Mouse (Mus musculus) heart, embryonic 14.5 days (tissue): ENCODE data around the gene Zfp524. TPM values are rescaled to one million over a fixed set of nuclear protein-coding genes. Genes with fewer than 3 reads are reported as not detected.

Experiments used
- ATAC-seq: fragments of 200-750 bp; cut with Nextera tagmentation; 2 replicates; pipeline ENCODE4 v1.8.0; 2017; ENCODE audit warnings: low read depth, moderate TSS enrichment; ENCODE audit not compliant: insufficient number of reproducible peaks, insufficient read depth, low FRiP score
- H3K27ac ChIP-seq, 2 experiments: fragments of 200-500 bp in 1 of 2; fragments of 300-500 bp in 1 of 2; sonication (generic) in 1 of 2; replicated peaks in 1 of 2; 2 replicates each; pipeline ENCODE4 v1.5.1; 2012 to 2014; ENCODE audit warnings: low read depth in 2 of 2, low read length in 2 of 2, control low read depth in 1 of 2, mild to moderate bottlenecking in 1 of 2, mixed read lengths in 1 of 2; ENCODE audit not compliant: control insufficient read depth in 1 of 2, insufficient read depth in 1 of 2
- H3K27me3 ChIP-seq: fragments of 300-500 bp; sonication (generic); 2 replicates; pipeline ENCODE4 v1.6.1; 2014; ENCODE audit warnings: mild to moderate bottlenecking, low read length, control low read depth; ENCODE audit not compliant: control insufficient read depth, insufficient read depth
- H3K36me3 ChIP-seq: fragments of 300-500 bp; sonication (generic); 2 replicates; pipeline ENCODE4 v1.6.1; 2014; ENCODE audit warnings: mild to moderate bottlenecking, control low read depth, low read length, mixed read lengths; ENCODE audit not compliant: control insufficient read depth, insufficient read depth
- H3K4me1 ChIP-seq, 2 experiments: fragments of 200-500 bp in 1 of 2; fragments of 300-500 bp in 1 of 2; sonication (generic) in 1 of 2; 2 replicates each; pipeline ENCODE4 v1.6.1; 2012 to 2014; ENCODE audit warnings: low read length in 2 of 2, control low read depth in 1 of 2, mixed read lengths in 1 of 2; ENCODE audit not compliant: control insufficient read depth in 2 of 2, insufficient read depth in 2 of 2
- H3K4me2 ChIP-seq: fragments of 300-500 bp; sonication (generic); 2 replicates; pipeline ENCODE4 v1.6.1; 2014; ENCODE audit warnings: mild to moderate bottlenecking, low read length
- H3K4me3 ChIP-seq, 2 experiments: fragments of 200-500 bp in 1 of 2; fragments of 300-500 bp in 1 of 2; sonication (generic) in 1 of 2; 2 replicates each; pipeline ENCODE4 v1.5.1; 2012 to 2014; ENCODE audit warnings: low read length in 2 of 2, mild to moderate bottlenecking in 2 of 2, control low read depth in 1 of 2, low read depth in 1 of 2, moderate library complexity in 1 of 2; ENCODE audit not compliant: control insufficient read depth in 1 of 2, insufficient read depth in 1 of 2
- H3K9ac ChIP-seq: fragments of 300-500 bp; sonication (generic); 2 replicates; pipeline ENCODE4 v1.6.1; 2014; ENCODE audit warnings: mild to moderate bottlenecking, low read length
- H3K9me3 ChIP-seq: fragments of 300-500 bp; sonication (generic); 2 replicates; pipeline ENCODE4 v1.6.1; 2016; ENCODE audit warnings: low read length, control low read depth; ENCODE audit not compliant: control insufficient read depth
- WGBS: fragments of 180-500 bp; shearing (Covaris S2); extraction: QIAGEN DNeasy Blood & Tissue Kit; methylation state at CpG from one replicate; pipeline ENCODE4 v1.1.7; 2014; 5-methylcytosine and 5-hydroxymethylcytosine counted together
- polyA plus RNA-seq: library from polyadenylated mRNA; unstranded; fragments of >200 nt; fragmentation: Nextera tagmentation; extraction: Ambion mirVana; gene quantifications from 2 replicates; pipeline ENCODE4 v1.2.1, GENCODE M21; 2014

Zfp524 gene
- polyA plus RNA-seq, 1 experiment from 2014 or later = 12.6 TPM

DNA sequence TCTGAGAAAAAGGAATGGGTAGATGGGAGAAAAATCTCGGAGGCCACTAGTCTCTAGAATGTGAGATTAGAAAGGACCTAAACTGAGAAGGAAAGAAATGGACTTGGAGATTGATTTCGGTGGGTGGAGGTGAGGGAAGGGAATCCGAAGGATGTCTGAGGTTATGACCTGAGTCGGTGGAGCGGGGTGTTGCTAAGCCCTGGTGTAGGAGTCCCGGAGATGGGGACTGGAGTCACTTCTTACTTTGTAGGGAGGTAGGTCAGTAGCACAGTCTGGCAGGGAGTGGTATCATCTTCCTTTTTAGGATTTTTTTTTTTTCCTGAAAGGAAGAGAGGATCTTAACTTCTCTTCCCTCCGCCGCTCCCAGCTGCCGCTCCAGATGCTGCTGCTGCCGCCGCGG, 38.2 kb downstream of the Zfp524 start:
- ATAC-seq = no peak
- H3K4me3 ChIP-seq = peak overlapping the region; percentile 21 to 77
- no peaks in the 10 kb centered on the region for H3K36me3 ChIP-seq
- H3K27ac ChIP-seq = no peak overlapping the region
- H3K9me3 ChIP-seq = no peaks in the 10 kb centered on the region
- H3K9ac ChIP-seq = peak overlapping the region; percentile 57
- peaks cover 57% of the 10 kb centered on the region for H3K27me3 ChIP-seq
- H3K4me2 ChIP-seq = peak overlapping the region; percentile 94
- H3K4me1 ChIP-seq = peaks cover 10 to 38% of the 10 kb centered on the region in 2 experiments
- 4% methylated on average over 11 of the region's 12 CpGs for WGBS

GRCm38 (mm10) chr7:5052931-5053343, 38.7 kb downstream of the Zfp524 start:
- no peaks in the 10 kb centered on the region for H3K36me3 ChIP-seq
- H3K27ac ChIP-seq = no peak overlapping the region
- H3K4me3 ChIP-seq = peak overlapping the region; percentile 21 to 77
- ATAC-seq = no peak
- peak overlapping the region; percentile 57; the same call in 1 of the 2 replicates for H3K9ac ChIP-seq
- peaks cover 10 to 38% of the 10 kb centered on the region in 2 experiments for H3K4me1 ChIP-seq
- H3K27me3 ChIP-seq = peaks cover 62% of the 10 kb centered on the region
- WGBS = 7% methylated on average over 43 of the region's 45 CpGs
- peak overlapping the region; percentile 94 for H3K4me2 ChIP-seq
- H3K9me3 ChIP-seq = no peaks in the 10 kb centered on the region

DNA sequence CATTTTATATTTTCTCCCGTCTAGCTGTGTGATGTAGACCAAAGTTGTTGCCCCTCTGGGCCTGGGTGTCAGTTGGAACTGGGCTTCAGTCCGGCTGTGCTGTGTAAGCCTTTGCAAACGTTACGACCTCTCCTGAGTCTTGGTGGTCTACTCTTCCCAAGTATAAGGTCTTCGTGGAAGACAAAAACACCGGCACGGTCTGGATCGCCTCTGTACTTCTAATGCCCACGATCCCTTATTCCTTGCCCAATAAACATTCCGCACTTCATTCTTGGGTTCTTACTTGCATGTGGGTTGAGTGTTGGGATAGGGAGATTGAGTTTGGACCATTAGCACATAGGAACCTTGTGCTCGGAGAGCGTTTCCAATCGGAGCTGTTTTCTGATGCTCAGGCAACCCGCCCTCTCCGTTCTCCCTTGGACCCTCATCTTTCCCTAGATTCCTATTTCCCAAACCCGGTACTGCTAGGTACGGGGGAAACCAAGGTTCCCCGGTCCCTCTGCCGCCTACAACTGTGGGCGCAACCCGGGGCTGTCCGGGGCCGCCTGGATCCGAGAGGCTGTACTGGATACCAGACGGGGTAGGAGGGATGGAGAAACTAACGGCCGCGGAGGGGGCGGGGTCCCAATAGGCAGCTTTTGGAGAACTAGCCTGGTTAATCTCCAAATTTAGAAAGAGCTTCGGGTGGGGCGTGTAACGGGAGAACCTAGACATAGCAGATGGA, 39.4 kb downstream of the Zfp524 start:
- peaks cover 69% of the 10 kb centered on the region for H3K27me3 ChIP-seq
- peak overlapping the region; percentile 94 for H3K4me2 ChIP-seq
- WGBS = 11% methylated on average over 32 of the region's 32 CpGs
- H3K9me3 ChIP-seq = no peaks in the 10 kb centered on the region
- ATAC-seq = no peak
- H3K27ac ChIP-seq = no peak overlapping the region
- H3K4me3 ChIP-seq = peak overlapping the region; percentile 36 to 77
- H3K9ac ChIP-seq = peak overlapping the region; percentile 57; the same call in 1 of the 2 replicates
- peaks cover 10 to 38% of the 10 kb centered on the region in 2 experiments for H3K4me1 ChIP-seq
- no peaks in the 10 kb centered on the region for H3K36me3 ChIP-seq

- no peaks in the 10 kb centered on the region for H3K9me3 ChIP-seq
- WGBS = 3% methylated on average over 49 of the region's 55 CpGs
- peaks cover 72% of the 10 kb centered on the region for H3K27me3 ChIP-seq
- H3K36me3 ChIP-seq = no peaks in the 10 kb centered on the region
- H3K27ac ChIP-seq = no peak overlapping the region
- H3K4me3 ChIP-seq = peak overlapping the region; percentile 38 to 41
- H3K9ac ChIP-seq = peak overlapping the region; percentile 66
- no peak for ATAC-seq
- H3K4me2 ChIP-seq = peak overlapping the region; percentile 62
- peaks cover 10 to 36% of the 10 kb centered on the region in 2 experiments for H3K4me1 ChIP-seq
Measured at GRCm38 (mm10) chr7:5056651-5057263, 42.5 kb downstream of the Zfp524 start.

DNA sequence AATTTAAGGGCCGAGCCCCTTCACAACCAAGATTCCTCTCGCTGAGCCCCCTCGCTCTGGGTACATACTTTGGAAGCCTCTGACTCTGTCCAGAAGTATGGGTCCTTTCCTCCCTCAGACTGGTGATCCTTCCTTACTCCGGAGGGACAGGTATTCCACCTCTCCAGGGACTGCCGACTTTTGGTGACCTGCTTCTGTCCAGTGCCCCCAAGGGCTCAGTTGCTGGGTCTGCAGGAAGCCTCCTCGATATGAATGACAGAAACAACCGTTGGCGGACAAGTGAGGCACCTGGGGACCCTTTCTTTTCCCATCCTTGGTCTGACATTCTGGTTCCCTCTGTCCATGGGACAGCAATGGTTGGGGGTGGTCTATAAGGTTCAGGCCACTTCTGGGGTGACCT, 43.2 kb downstream of the Zfp524 start:
- WGBS = 31% methylated on average over 8 of the region's 8 CpGs
- Histone ChIP-seq H3K36me3 (no peaks in the 10 kb centered on the region), H3K4me1 (peaks cover 9 to 30% of the 10 kb centered on the region in 2 experiments), H3K9ac (peak overlapping the region; percentile 66; the same call in 1 of the 2 replicates), H3K4me2 (peak overlapping the region; percentile 62; the same call in 1 of the 2 replicates), H3K9me3 (no peaks in the 10 kb centered on the region), H3K27ac (no peak overlapping the region), H3K27me3 (peaks cover 66% of the 10 kb centered on the region), H3K4me3 (peak overlapping the region; percentile 38 to 41; a peak in 3 of 4 replicates)
- ATAC-seq = no peak

- Histone ChIP-seq H3K9me3 (no peaks in the 10 kb centered on the region), H3K27me3 (peaks cover 61% of the 10 kb centered on the region), H3K4me3 (no peak overlapping the region), H3K36me3 (no peaks in the 10 kb centered on the region), H3K27ac (no peak overlapping the region), H3K4me1 (peaks cover 8 to 25% of the 10 kb centered on the region in 2 experiments; a peak in 3 of 4 replicates), H3K4me2 (no peak overlapping the region), H3K9ac (no peak overlapping the region)
- 32% methylated on average over 11 of the region's 11 CpGs for WGBS
- ATAC-seq = no peak
Measured at GRCm38 (mm10) chr7:5057804-5058203, 43.6 kb downstream of the Zfp524 start.

GRCm38 (mm10) chr7:5058631-5059030, 44.4 kb downstream of the Zfp524 start:
- no peaks in the 10 kb centered on the region for H3K9me3 ChIP-seq
- H3K9ac ChIP-seq = no peak overlapping the region
- 68% methylated on average over 1 of the region's 1 CpGs for WGBS
- peaks cover 7 to 24% of the 10 kb centered on the region in 2 experiments; a peak in 3 of 4 replicates for H3K4me1 ChIP-seq
- H3K4me3 ChIP-seq = no peak overlapping the region
- no peak overlapping the region for H3K4me2 ChIP-seq
- ATAC-seq = no peak
- no peaks in the 10 kb centered on the region for H3K36me3 ChIP-seq
- H3K27me3 ChIP-seq = peaks cover 53% of the 10 kb centered on the region
- no peak overlapping the region for H3K27ac ChIP-seq
